Mouse (Mus musculus) Patski (cell line): ENCODE measurements at regions not wholly inside any gene's neighbourhood (a gene's known extent, or its start where the extent isn't known, plus 50 kb on each side); places are given as distances from the start of the nearest gene placed in this dataset.
A peak's percentile ranks its signal among the peaks of the same experiment; 100 is the strongest.
"Not testable (repeated sequence)": the region's sequence is repeated elsewhere in the genome, so short reads cannot be mapped to it uniquely, and the experiment has no call there.

Source experiments
- ATAC-seq: fragments of 100-300 bp; one replicate; pipeline ENCODE4 v1.8.0; 2021
- CTCF ChIA-PET: fragments of 350-600 bp; sonication (Branson Sonifier 250); formaldehyde crosslinking; loops from one replicate; lab custom pipeline; 2022; ENCODE audit warnings: inconsistent platforms; lab: Charles Lee
- POLR2A ChIA-PET: fragments of 350-600 bp; sonication (Branson Sonifier 250); formaldehyde crosslinking; loops from one replicate; lab custom pipeline; 2022; ENCODE audit warnings: antibody characterized with exemption, inconsistent platforms; lab: Charles Lee
- DNase-seq: peaks from one replicate; pipeline ENCODE4 v3.0.0-alpha.2; 2011; ENCODE audit warnings: low read depth, low spot score
- H3K27me3 ChIP-seq: fragments of 371-371 bp; one replicate; pipeline ENCODE4 v1.5.1; 2021
- CTCF ChIP-seq: fragments of 100-300 bp; IDR thresholded peaks from one replicate; pipeline ENCODE4 v1.5.1; 2021
- in situ Hi-C: fragments of 300-500 bp; cut with MboI; formaldehyde crosslinking; loops from 3 replicates; pipeline ENCODE4 v1.11.1; 2018; ENCODE audit warnings: low pct_unique_long_range_greater_than_20kb, mixed read lengths

DNA sequence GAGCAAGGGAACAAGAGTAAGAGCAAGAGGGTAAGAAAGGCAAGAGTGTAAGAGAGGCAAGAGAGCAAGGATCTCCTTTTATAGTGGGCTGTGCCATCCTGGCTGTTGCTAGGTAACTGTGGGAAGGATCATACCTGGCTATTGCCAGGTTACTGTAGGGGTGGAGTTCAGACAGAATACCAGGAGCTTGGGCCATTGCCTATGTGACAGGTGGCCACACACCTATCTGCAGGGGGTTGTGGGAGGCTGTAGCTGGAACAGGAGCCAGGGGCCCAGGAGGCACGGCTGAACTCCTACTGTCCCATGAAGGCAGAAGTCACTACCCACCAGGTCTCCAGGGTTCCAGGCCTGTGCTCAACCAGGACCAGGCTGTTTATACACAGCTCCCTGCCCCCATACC, 1149.0 kb downstream of the 9330182O14Rik start:
- DNase-seq (no peak), ATAC-seq (no peak)
- ChIA-PET CTCF (no interaction called here), POLR2A (no interaction called here)
- in situ Hi-C loops = no loop called here
- H3K27me3 ChIP-seq = peaks cover 2% of the 10 kb centered on the region
- TF ChIP-seq CTCF = no peak

DNA sequence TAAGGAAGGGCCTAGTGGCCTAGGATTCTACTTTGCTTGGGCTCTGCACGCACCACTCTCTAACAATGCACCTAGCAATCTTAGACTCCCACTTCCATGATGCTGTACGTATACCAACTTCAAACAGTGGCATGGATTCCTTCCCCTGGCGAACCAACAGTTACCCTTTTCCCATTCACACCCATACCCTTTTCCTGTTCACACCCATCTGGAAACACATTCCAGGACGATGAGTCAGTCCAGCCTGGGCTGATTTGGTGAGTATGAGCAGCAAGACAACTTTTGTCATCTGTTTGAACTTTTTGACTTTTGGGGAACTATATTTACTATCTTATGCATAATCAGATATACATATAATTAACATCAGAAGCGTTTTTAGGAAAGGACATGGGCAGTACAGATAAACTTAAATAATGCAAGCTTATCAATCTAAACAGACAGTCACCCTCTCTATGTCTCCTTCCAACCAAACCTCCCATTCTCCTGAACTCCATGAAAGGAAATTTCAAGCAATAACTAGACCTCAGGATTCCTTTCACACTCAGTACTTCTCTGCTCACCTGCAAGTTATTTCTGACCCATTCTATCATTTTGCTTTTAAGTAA, 1152.7 kb downstream of the 9330182O14Rik start:
- no peaks in the 10 kb centered on the region for H3K27me3 ChIP-seq
- TF ChIP-seq CTCF = no peak
- ATAC-seq = no peak
- ChIA-PET CTCF (interaction anchor here (1.0 kb wide), 1 partner anchor 10 kb away, joined by 3 read pairs; no protein-coding TSS in a partner anchor), POLR2A (interaction anchor here (1.1 kb wide), 1 partner anchor 36 kb away, joined by 4 read pairs; no protein-coding TSS in a partner anchor)
- DNase-seq = no peak
- in situ Hi-C loops = no loop called here

DNA sequence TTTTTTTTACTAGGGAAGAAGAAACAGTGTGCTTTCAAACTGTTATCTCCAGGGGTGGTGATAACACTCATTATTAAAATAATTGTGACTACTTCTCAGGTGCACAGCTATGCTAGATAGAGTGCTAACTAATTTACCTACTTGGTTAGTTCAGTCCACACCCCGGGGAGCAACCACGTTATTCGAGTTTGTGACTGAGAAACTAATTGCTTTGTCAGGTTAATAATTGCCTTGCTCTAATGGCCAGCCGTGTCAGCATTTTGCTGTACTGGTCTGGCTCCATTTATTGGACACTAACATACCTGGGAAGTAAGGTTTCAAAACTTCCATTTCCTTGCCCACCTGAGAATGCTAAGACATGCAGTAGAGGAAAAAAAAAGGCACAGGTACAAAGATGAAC, 1163.3 kb downstream of the 9330182O14Rik start:
- DNase-seq (no peak), ATAC-seq (no peak)
- in situ Hi-C loops = no loop called here
- no peak for TF ChIP-seq CTCF
- H3K27me3 ChIP-seq = no peaks in the 10 kb centered on the region
- POLR2A ChIA-PET = no interaction called here
- CTCF ChIA-PET = no interaction called here

DNA sequence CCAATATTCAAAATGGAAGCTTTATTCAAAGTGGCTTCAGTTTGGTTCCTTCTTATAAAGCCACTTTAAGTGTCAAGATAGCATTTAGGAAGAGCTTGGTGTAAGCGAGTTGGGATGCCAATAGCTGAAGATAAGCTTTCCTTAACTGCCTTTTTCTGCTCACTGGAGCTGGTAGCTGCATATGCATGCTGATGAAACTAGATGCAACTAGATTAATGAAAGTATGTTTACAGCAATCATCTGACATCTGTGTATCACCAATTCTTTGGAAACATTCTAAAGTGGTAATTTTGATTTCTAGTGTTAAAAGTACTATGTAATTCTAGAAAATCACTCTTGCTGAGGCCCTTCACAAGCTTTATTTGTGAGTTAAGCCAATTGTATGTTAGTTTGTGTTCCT, 1172.5 kb downstream of the 9330182O14Rik start:
- H3K27me3 ChIP-seq = no peaks in the 10 kb centered on the region
- in situ Hi-C loops = loop anchor here (25.0 kb wide), 1 partner anchor 656 kb away; no protein-coding TSS in a partner anchor
- DNase-seq (no peak), ATAC-seq (no peak)
- ChIA-PET CTCF (interaction anchor here (0.9 kb wide), 1 partner anchor 11 kb away, joined by 4 read pairs; no protein-coding TSS in a partner anchor), POLR2A (no interaction called here)
- no peak for TF ChIP-seq CTCF

DNA sequence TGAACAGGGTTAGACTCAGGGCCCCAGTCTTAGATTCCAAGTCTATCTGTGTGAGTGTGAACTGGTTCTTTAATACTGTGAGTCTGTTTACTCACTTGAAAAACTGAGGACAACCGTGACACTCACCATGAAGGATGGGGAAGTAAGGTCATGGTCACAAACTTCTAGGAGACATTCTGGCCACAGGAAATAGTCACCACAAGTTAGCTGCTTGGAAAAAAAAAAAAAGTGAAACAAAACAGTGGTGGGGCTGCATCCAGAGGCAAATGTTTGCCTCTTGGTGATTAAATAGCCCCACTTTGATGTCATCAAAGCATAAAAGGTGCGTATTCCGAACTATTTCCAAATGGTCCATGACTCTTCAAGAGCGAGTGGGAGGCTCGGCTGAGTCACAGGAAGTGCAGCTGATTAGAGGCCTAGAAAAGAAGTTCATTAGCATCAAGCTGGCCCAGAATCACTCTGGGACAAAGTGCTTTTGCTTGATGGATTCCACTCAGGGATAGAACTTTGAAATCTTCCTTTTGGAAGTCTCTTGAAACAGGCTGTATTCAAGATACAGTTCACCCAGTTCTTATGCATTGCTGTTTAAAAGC, 1177.7 kb downstream of the 9330182O14Rik start:
- in situ Hi-C loops = loop anchor here (25.0 kb wide), 1 partner anchor 650 kb away; no protein-coding TSS in a partner anchor
- no peak for DNase-seq
- TF ChIP-seq CTCF = no peak
- H3K27me3 ChIP-seq = no peaks in the 10 kb centered on the region
- POLR2A ChIA-PET = no interaction called here
- CTCF ChIA-PET = no interaction called here
- no peak for ATAC-seq

DNA sequence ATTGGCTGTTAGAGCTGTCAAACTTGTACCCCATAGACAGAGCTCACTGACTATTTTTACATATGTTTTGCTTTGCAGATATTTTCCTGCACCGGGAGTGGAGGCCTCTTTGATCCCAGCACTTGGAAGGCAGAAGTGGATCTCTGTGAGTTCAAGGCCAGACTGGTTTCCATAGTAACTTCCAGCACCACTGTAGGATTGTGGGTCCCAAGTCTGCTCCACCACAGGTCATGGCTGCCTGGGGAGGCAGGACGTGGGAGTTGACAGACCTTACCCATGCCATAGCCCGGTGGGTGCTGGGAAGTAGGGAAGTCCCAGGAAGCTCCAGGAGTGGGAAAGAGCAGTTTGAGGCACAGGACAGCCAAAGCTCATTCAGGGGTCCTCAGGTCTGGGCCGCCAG, 1180.8 kb downstream of the 9330182O14Rik start:
- ATAC-seq (no peak), DNase-seq (no peak)
- H3K27me3 ChIP-seq = no peaks in the 10 kb centered on the region
- no peak for TF ChIP-seq CTCF
- ChIA-PET CTCF (no interaction called here), POLR2A (no interaction called here)
- in situ Hi-C loops = loop anchor here (25.0 kb wide), 1 partner anchor 647 kb away; no protein-coding TSS in a partner anchor

DNA sequence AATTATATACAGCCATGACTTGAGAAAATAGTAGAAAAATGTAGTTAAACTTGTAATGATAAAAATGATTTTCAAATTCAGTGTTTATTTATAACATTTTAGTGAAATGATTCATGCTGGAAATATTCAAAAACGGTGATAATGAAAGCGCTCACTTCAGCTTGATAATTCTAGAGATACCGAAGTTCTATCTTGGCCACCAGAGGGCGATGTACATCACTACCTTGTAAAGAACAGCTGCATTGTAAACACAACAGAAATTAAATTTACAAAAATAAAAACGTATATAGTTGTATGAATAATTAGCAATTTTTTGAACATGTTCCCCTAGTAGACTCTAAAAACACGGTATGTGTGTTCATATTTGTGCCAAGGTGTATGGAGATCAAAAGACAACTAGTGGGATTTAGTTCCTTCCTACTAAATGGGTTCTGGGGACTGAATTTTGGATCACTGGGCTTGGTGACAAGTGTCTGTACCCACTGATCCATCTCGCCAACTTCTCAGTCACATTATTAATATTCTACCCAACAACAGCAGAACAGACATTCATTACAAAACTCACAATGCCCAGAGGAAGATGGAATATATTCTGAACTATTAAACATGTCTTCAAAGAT, 1191.6 kb downstream of the 9330182O14Rik start:
- ChIA-PET POLR2A (no interaction called here), CTCF (interaction anchor here (0.6 to 1.7 kb wide), 6 partner anchors 10 to 332 kb away, joined by 3 to 4 read pairs (median 3); no protein-coding TSS in a partner anchor)
- in situ Hi-C loops = loop anchor here (5.0 to 10.0 kb wide), 3 partner anchors 97 to 469 kb away; no protein-coding TSS in a partner anchor
- H3K27me3 ChIP-seq = no peaks in the 10 kb centered on the region
- DNase-seq (no peak), ATAC-seq (no peak)
- TF ChIP-seq CTCF = peak; percentile 52

DNA sequence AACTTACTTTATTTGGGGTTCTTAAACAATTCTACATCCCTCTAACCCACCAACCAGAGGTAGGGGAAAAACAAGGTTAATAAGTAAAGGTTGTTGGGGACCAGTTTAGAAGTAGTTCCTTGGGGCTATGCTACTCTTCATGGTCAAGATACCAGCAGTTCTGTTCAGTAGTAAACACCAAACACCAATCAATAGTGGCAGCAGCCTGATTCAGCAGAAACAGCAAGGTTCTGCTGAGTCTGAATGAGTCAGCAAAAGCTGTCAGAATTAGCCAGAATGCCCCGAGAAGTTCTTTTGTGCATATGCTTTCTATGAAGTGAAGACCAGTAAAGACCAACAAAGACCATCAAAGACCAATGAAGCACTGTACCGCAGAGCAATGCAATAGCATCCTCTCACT, 1195.1 kb downstream of the 9330182O14Rik start:
- POLR2A ChIA-PET = no interaction called here

GRCm38 (mm10) chr15:41330085-41330484, 1195.9 kb downstream of the 9330182O14Rik start:
- DNase-seq (no peak), ATAC-seq (no peak)
- peak; percentile 31 for TF ChIP-seq CTCF
- CTCF ChIA-PET = no interaction called here
- no peaks in the 10 kb centered on the region for H3K27me3 ChIP-seq
- in situ Hi-C loops = no loop called here
- POLR2A ChIA-PET = no interaction called here

More for the DNA sequence above, 1195.1 kb downstream of the 9330182O14Rik start:
- no peaks in the 10 kb centered on the region for H3K27me3 ChIP-seq
- in situ Hi-C loops = loop anchor here (5.0 to 10.0 kb wide), 3 partner anchors 93 to 466 kb away; no protein-coding TSS in a partner anchor
- CTCF ChIA-PET = interaction anchor here (1.0 to 1.8 kb wide), 2 partner anchors 328 to 390 kb away, joined by 3 to 5 read pairs; no protein-coding TSS in a partner anchor
- no peak for TF ChIP-seq CTCF
- ATAC-seq = no peak
- no peak for DNase-seq

GRCm38 (mm10) chr15:41332451-41332850, 1198.3 kb downstream of the 9330182O14Rik start:
- POLR2A ChIA-PET = no interaction called here

DNA sequence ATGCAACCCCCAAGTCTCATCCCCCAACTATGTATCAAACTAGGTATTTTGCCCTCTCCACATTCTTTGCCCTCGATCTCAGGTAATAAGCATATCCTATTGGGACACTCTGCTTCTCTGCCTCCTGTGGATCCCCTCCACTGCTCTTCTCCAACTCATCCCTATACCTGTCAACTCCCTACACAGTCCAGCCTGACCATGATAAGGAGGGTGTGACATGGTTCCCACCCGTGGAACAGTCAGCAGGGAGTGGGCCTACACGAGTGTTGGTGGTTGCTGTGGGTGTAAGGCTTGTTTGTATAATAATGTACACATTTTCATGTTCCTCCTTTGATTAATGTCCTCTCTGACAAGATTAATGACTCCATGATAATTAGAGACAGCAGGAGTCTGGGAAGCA, 1199.0 kb downstream of the 9330182O14Rik start:
- ChIA-PET CTCF (interaction anchor here (1.1 kb wide), 1 partner anchor 310 kb away, joined by 3 read pairs; no protein-coding TSS in a partner anchor), POLR2A (no interaction called here)
- DNase-seq (no peak), ATAC-seq (no peak)
- H3K27me3 ChIP-seq = no peaks in the 10 kb centered on the region
- no peak for TF ChIP-seq CTCF
- in situ Hi-C loops = no loop called here

More at GRCm38 (mm10) chr15:41332451-41332850, 1198.3 kb downstream of the 9330182O14Rik start:
- TF ChIP-seq CTCF = no peak
- in situ Hi-C loops = no loop called here
- CTCF ChIA-PET = no interaction called here
- DNase-seq = no peak
- no peaks in the 10 kb centered on the region for H3K27me3 ChIP-seq
- ATAC-seq = no peak

GRCm38 (mm10) chr15:41340621-41341020, 1206.5 kb downstream of the 9330182O14Rik start:
- POLR2A ChIA-PET, CTCF ChIA-PET, in situ Hi-C loops, ATAC-seq, H3K27me3 ChIP-seq, DNase-seq: not testable (repeated sequence)
